Mouse (Mus musculus) hindbrain, embryonic 13.5 days (tissue): ENCODE data around the gene Cyfip2. TPM values are rescaled to one million over a fixed set of nuclear protein-coding genes. Genes with fewer than 3 reads are reported as not detected.

Experiments
- ATAC-seq: fragments of 200-750 bp; cut with Nextera tagmentation; 2 replicates; pipeline ENCODE4 v1.8.0; 2017; ENCODE audit warnings: moderate TSS enrichment; ENCODE audit not compliant: low FRiP score
- H3K27ac ChIP-seq: fragments of 300-500 bp; sonication (generic); 2 replicates; pipeline ENCODE4 v1.5.1; 2015; ENCODE audit warnings: inconsistent platforms, mild to moderate bottlenecking, moderate library complexity
- H3K27me3 ChIP-seq: fragments of 300-500 bp; sonication (generic); 2 replicates; pipeline ENCODE4 v1.6.1; 2015; ENCODE audit warnings: mild to moderate bottlenecking, inconsistent platforms
- H3K36me3 ChIP-seq: fragments of 300-500 bp; sonication (generic); 2 replicates; pipeline ENCODE4 v1.6.1; 2015; ENCODE audit warnings: mild to moderate bottlenecking, inconsistent platforms
- H3K4me1 ChIP-seq: fragments of 300-500 bp; sonication (generic); replicated peaks from 2 replicates; pipeline ENCODE4 v1.6.1; 2015; ENCODE audit warnings: inconsistent platforms
- H3K4me2 ChIP-seq: fragments of 300-500 bp; sonication (generic); 2 replicates; pipeline ENCODE4 v1.6.1; 2015; ENCODE audit warnings: inconsistent platforms, mild to moderate bottlenecking, moderate library complexity
- H3K4me3 ChIP-seq: fragments of 300-500 bp; sonication (generic); 2 replicates; pipeline ENCODE4 v1.5.1; 2015; ENCODE audit warnings: mild to moderate bottlenecking, inconsistent platforms
- H3K9ac ChIP-seq: fragments of 300-500 bp; sonication (generic); 2 replicates; pipeline ENCODE4 v1.6.1; 2015; ENCODE audit warnings: mild to moderate bottlenecking, inconsistent platforms
- H3K9me3 ChIP-seq: fragments of 300-500 bp; sonication (generic); 2 replicates; pipeline ENCODE4 v1.6.1; 2016; ENCODE audit warnings: inconsistent platforms
- WGBS: fragments of 180-500 bp; shearing (Covaris S2); methylation state at CpG from one replicate; pipeline ENCODE4 v1.1.7; 2015; 5-methylcytosine and 5-hydroxymethylcytosine counted together
- polyA plus RNA-seq: library from polyadenylated mRNA; unstranded; fragments of >200 nt; fragmentation: Nextera tagmentation; extraction: Ambion mirVana; gene quantifications from 2 replicates; pipeline ENCODE4 v1.2.1, GENCODE M21; 2015

Gene Cyfip2
- polyA plus RNA-seq, 1 experiment from 2014 or later, result 74.9 TPM

DNA sequence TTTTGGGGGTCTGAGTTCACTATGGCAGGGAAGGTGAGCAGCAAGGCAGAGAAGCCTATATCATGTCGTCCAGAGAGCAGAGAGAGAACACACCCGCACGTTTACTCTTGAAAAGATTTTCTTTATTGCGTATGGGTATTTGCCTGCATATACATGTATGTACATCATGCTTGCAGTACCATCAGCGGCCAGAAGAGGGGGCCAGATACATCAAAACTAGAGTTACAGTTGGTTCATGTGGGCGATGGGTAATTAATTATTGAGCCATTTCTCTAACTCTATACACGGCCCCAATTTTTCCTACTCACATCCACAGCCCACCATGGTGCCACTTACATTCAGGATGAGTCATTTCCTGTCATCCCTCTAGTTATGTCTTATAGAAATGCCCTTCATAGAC is 96.0 kb downstream of the Cyfip2 start:
- Histone ChIP-seq H3K4me1 (peaks cover 58% of the 10 kb centered on the region), H3K27ac (peak overlapping the region; percentile 95; the same call in 1 of the 2 replicates)

DNA sequence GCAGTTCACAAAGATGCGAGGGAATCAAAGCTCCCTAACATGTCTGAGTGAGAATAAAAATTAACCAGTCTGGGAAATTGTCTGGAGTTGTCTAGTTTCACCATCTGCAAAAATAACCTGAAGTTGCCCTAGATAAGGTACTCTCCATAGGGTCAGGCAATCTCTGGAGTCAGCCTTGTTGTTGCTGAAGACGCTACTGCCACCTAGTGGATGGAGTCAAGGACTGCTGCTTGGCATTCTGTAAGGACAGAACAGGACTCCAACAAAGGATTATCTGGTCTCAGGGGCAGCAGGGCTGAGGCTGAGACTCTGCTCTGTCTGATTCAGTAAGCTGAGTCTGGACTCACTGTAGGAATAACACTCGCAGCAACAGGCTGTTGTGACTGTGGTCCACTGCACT is 97.3 kb downstream of the Cyfip2 start:
- no peak overlapping the region for H3K9ac ChIP-seq
- H3K36me3 ChIP-seq, result peaks cover 15% of the 10 kb centered on the region
- no peak overlapping the region for H3K4me2 ChIP-seq
- no peak overlapping the region for H3K4me3 ChIP-seq
- 31% methylated on average over 3 of the region's 3 CpGs for WGBS
- no peaks in the 10 kb centered on the region for H3K27me3 ChIP-seq
- peaks cover 52% of the 10 kb centered on the region for H3K4me1 ChIP-seq
- H3K9me3 ChIP-seq, result no peaks in the 10 kb centered on the region
- H3K27ac ChIP-seq, result peak overlapping the region; percentile 71
- peak; percentile 54; the same call in 1 of the 2 replicates for ATAC-seq

More for the DNA sequence above, 96.0 kb downstream of the Cyfip2 start:
- H3K4me2 ChIP-seq, result no peak overlapping the region
- H3K9ac ChIP-seq, result no peak overlapping the region
- H3K36me3 ChIP-seq, result peaks cover 28% of the 10 kb centered on the region
- no peaks in the 10 kb centered on the region for H3K27me3 ChIP-seq
- no peak for ATAC-seq
- WGBS, result 73% methylated on average over 7 of the region's 7 CpGs
- no peaks in the 10 kb centered on the region for H3K9me3 ChIP-seq
- H3K4me3 ChIP-seq, result no peak overlapping the region

DNA sequence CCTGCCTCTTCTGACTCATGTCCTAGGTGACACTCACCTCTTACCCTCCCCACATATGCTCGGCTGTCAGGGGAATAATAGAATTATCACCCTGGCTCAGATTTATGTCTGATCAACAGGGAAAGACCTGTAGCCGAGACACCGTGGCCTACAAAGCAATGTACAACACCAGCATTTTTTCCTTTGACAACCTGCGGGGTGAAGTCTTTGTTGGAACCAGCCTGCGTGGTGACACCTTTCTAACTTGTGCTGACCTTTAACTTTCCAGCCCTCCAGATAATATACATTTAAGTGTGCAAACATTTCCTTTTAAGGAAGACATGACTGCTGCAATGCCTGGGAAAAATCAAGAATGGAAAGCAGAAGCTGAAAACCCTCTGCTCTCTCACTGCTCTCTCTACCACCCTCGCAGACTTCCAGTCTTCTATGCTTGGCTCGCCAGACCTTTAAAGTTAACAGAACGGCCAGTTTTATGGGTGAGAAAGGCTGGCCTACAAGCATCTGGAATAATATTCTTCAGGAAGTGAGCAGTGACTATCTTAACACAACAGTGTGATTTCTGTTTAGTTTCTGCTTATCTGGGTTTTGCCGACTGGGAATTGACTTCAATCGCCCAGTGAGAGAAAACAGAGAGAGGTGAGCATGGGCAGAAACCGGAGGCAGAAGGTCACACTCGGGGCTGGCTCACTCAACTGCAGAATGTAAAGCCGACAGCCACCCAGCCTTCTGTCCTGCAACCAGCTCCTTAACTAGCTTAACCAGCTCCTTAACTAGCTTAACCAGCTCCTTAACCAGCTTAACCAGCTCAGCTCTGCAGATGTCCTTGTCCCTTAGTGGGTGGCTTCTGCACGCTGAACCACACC is 98.1 kb downstream of the Cyfip2 start:
- H3K9ac ChIP-seq, result no peak overlapping the region
- H3K9me3 ChIP-seq, result no peaks in the 10 kb centered on the region
- 78% methylated on average over 14 of the region's 14 CpGs for WGBS

DNA sequence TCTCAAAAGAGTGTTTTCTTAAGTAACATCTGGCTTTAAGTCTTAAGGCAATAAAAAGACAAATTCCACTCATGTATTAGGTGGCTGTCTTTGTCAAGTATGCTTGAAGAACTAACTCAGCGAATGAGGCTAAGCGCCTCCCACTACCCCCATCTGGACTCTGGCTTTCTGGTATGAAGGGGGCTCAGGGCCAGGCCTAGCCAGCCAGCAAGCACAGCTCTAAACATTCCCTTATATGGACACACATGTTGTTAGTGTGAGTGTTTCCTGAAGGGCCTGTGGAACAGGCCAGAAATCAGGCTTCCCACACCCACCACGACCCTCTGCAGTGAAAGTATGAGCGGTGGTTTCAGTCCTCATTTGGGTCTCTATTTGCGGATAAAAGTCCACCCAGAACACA is 98.8 kb downstream of the Cyfip2 start:
- no peak overlapping the region for H3K4me3 ChIP-seq
- peak overlapping the region; percentile 29; the same call in 1 of the 2 replicates for H3K9ac ChIP-seq
- H3K4me1 ChIP-seq, result peaks cover 37% of the 10 kb centered on the region
- no peak overlapping the region for H3K4me2 ChIP-seq
- H3K27me3 ChIP-seq, result no peaks in the 10 kb centered on the region
- WGBS, result 78% methylated on average over 5 of the region's 5 CpGs
- no peak for ATAC-seq
- peaks cover 20% of the 10 kb centered on the region for H3K36me3 ChIP-seq
- no peak overlapping the region for H3K27ac ChIP-seq
- H3K9me3 ChIP-seq, result no peaks in the 10 kb centered on the region

More for the DNA sequence above, 98.1 kb downstream of the Cyfip2 start:
- H3K27me3 ChIP-seq, result no peaks in the 10 kb centered on the region
- no peak for ATAC-seq
- no peak overlapping the region for H3K4me2 ChIP-seq
- H3K4me3 ChIP-seq, result no peak overlapping the region
- peaks cover 13% of the 10 kb centered on the region for H3K36me3 ChIP-seq
- H3K4me1 ChIP-seq, result peaks cover 44% of the 10 kb centered on the region
- H3K27ac ChIP-seq, result peak overlapping the region; percentile 49; the same call in 1 of the 2 replicates

DNA sequence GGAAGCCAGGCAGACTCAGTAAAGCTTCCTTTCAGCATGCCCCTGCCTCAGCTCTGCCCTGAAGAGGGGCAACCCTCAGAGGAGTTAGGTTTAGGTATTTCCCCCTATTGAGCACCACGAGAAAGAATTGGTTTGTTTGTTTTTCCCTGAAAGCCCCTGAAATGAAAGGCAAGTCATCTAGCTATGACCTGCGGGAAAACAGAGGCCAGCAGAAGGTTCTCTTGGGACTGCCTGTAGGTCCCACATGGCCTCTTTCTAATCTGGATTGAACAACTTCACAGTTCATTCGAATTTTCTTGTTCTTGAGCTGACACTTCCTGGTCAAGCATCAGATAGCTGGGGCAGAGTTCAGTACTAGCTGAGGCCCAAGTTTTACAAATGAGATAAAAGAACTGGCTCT is 100.8 kb downstream of the Cyfip2 start:
- Histone ChIP-seq H3K36me3 (peaks cover 38% of the 10 kb centered on the region), H3K4me3 (no peak overlapping the region), H3K27me3 (no peaks in the 10 kb centered on the region), H3K9ac (no peak overlapping the region), H3K9me3 (no peaks in the 10 kb centered on the region), H3K4me1 (peaks cover 17% of the 10 kb centered on the region), H3K4me2 (no peak overlapping the region), H3K27ac (no peak overlapping the region)
- ATAC-seq, result no peak
- WGBS, result 33% methylated on average over 3 of the region's 3 CpGs

DNA sequence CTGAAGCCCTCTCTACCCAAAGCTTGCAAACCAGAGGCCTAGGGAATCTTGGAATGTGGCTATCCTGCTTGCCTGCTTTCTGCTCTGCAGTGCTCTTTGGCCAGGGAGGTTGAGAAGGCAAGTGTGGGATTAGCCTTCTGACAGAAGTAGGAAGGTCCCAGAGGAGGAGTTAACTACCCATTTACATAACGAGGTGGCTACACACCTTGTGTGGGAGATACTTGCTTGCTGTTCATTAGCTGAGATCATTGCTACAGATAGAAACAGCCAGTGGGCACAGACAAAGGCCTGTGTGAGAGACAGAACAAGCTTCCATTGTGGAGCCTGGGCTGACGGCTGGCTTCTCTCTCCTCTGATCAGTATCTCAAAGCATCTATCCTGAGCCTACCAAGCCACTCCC is 102.8 kb downstream of the Cyfip2 start:
- Histone ChIP-seq H3K9me3 (no peaks in the 10 kb centered on the region), H3K4me3 (no peak overlapping the region), H3K4me1 (peaks cover 10% of the 10 kb centered on the region; the same call in 1 of the 2 replicates), H3K4me2 (no peak overlapping the region), H3K27ac (peak overlapping the region; percentile 58), H3K9ac (no peak overlapping the region), H3K36me3 (peaks cover 51% of the 10 kb centered on the region), H3K27me3 (no peaks in the 10 kb centered on the region)
- WGBS, result 37% methylated on average over 2 of the region's 2 CpGs
- ATAC-seq, result no peak

DNA sequence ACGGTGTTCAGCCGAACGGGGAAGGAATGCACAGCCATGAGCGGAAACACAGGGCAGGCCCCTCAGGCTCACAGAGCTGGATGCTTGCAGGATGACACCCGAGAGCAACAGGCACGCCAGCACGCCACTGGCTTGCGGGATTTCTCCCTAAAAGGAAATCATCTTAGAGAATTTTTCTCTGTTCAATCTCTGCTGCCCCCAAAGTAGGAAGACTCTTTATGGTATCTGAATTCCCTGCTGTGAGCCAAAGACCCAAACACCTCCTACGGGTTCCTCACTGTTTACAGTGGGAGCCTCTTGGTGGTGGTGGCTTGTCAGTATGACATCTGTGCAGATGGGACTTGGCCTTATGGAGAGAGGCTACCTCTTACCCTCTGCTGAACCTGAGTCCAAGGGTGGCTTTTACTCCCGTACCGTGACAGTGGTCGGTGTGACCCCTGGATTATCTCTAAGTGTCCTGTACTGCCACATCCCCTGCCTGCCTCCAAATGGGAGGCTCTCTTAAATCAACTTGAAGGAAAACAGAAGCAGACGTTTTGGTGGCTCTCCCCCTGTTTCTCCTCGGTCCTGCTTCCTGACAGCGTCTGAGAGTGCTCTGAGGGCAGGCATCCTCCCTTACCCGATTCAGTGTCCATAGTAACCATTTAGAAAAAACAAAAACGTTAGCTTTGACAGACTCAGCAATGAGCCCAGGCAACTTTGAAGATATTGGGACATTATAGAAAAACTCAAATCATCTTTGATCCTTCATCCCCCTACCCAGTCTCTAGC is 106.8 kb downstream of the Cyfip2 start:
- no peak overlapping the region for H3K27ac ChIP-seq
- ATAC-seq, result no peak
- H3K36me3 ChIP-seq, result peaks cover 74% of the 10 kb centered on the region

DNA sequence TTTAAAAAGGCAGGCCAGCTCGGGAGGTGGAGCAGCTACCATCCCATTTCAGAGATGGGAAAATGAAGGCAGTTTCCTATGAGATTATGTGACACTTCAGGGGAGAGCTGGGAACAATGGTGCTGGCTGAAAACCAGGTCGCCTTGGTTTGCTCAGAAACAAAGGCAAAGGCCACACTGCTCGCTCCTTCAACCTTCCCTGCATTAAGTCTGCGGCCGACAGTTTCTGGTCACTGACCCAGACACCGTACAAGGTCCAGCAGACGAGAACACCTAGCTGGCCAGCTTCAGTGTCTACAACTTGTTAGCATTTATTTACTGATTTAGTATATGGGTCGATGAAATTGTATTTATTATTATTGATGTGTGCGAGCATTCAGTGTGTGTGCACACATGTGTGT is 107.8 kb downstream of the Cyfip2 start:
- no peaks in the 10 kb centered on the region for H3K27me3 ChIP-seq
- no peak overlapping the region for H3K4me2 ChIP-seq
- H3K9ac ChIP-seq, result no peak overlapping the region
- peaks cover 84% of the 10 kb centered on the region for H3K36me3 ChIP-seq
- 84% methylated on average over 9 of the region's 9 CpGs for WGBS
- no peak overlapping the region for H3K4me3 ChIP-seq
- no peaks in the 10 kb centered on the region for H3K9me3 ChIP-seq
- H3K4me1 ChIP-seq, result peaks cover 4% of the 10 kb centered on the region; the same call in 1 of the 2 replicates
- no peak overlapping the region for H3K27ac ChIP-seq
- no peak for ATAC-seq

More for the DNA sequence above, 106.8 kb downstream of the Cyfip2 start:
- Histone ChIP-seq H3K9ac (no peak overlapping the region), H3K9me3 (no peaks in the 10 kb centered on the region), H3K4me3 (no peak overlapping the region), H3K4me1 (0 out of 2 replicates have a peak, but pooled peaks cover 4% of the 10 kb centered on the region), H3K27me3 (no peaks in the 10 kb centered on the region), H3K4me2 (no peak overlapping the region)
- whole genome bisulfite sequencing, result 73% methylated on average over 17 of the region's 17 CpGs

DNA sequence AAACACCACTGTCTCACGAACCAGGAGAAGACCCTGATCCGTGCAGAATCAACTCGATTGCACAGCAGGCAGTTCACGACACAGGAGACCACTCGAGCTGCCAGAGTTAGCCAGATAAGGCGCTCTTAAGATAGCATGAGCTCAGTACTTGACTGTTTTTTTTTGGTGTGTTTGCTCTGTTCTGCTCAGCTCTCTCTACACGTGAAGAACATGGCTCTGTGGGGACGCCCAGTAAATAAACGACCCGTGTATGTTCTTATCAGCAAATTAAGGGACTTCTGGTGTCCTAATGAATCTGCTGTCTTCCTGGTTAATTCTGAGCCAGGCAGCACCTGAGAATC is 110.1 kb downstream of the Cyfip2 start:
- no peak overlapping the region for H3K4me3 ChIP-seq
- no peak overlapping the region for H3K4me2 ChIP-seq
- H3K27ac ChIP-seq, result no peak overlapping the region
- ATAC-seq, result no peak
- no peak overlapping the region for H3K9ac ChIP-seq
- no peaks in the 10 kb centered on the region for H3K27me3 ChIP-seq
- peaks cover 86% of the 10 kb centered on the region for H3K36me3 ChIP-seq
- no peaks in the 10 kb centered on the region for H3K9me3 ChIP-seq
- 72% methylated on average over 10 of the region's 10 CpGs for WGBS
- H3K4me1 ChIP-seq, result peaks cover 4% of the 10 kb centered on the region; the same call in 1 of the 2 replicates

DNA sequence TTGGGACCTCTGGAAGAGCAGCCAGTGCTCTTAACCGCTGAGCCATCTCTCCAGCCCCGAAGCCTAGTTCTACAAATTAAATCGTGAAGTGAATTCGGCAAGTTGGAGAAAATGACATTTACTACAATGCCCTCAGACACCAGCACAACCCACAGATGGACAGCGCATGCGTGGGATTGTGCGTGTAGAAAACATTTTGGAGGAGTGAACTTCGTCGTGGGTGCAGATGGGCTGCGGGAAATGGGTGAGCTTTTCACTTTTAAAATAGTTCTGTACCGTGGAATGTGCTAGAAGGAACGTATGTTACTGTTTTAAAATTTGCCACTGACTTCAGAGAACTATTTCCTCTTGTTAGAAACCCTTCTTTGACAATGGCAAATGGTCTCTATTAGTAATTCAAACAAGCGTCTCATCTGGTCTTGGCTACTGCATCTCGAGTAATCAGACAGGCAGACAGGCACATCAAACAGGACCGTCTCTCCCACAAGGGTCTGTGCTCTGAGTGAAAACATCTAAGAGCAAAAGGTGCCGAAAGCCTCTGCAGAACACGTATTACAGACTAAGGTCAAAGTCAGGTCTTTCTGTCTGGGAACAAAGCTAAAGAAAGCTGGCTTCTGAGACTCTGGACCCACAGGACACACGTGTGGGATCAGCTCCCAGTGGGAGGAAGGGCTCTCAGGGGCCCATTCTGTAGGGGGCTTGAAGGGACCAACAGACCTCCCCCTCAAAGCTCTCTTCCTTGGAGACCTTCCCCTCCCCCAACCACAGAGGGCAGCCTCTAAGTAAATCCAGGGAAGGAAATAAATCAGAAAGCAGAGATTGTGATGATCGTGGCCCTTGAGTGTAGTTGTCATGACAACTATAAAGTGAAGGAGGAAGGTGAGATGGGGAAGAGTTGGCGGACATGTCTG is 110.8 kb downstream of the Cyfip2 start:
- Histone ChIP-seq H3K27ac (no peak overlapping the region), H3K9ac (no peak overlapping the region), H3K9me3 (no peaks in the 10 kb centered on the region), H3K4me3 (no peak overlapping the region), H3K36me3 (peaks cover 86% of the 10 kb centered on the region), H3K4me2 (no peak overlapping the region), H3K4me1 (peaks cover 4% of the 10 kb centered on the region; the same call in 1 of the 2 replicates), H3K27me3 (no peaks in the 10 kb centered on the region)
- no peak for ATAC-seq
- WGBS, result 76% methylated on average over 20 of the region's 20 CpGs

DNA sequence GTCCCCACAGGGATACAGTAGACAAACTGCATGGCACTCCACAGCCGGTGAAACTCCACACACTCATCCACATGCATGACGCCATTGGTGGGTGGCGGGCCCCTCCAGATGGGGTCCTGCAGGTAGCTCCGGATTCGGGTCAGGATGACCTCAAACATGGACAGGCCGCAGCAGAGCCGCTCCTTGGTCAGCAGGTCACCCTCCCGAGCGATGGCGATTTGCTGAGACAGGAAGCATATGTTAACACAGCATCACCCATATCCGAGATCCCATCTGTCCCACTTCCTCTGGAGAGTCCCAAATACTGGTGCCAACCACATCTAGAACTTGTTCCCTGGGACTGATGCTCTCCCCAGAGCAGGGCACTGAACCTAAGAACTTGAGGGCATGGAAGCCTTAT is 112.0 kb downstream of the Cyfip2 start:
- H3K27ac ChIP-seq, result no peak overlapping the region
- ATAC-seq, result no peak
- 90% methylated on average over 11 of the region's 11 CpGs for WGBS
- peaks cover 4% of the 10 kb centered on the region; the same call in 1 of the 2 replicates for H3K4me1 ChIP-seq
- no peak overlapping the region for H3K4me3 ChIP-seq
- H3K9me3 ChIP-seq, result no peaks in the 10 kb centered on the region
- no peak overlapping the region for H3K4me2 ChIP-seq
- H3K27me3 ChIP-seq, result no peaks in the 10 kb centered on the region
- H3K9ac ChIP-seq, result no peak overlapping the region
- H3K36me3 ChIP-seq, result peaks cover 86% of the 10 kb centered on the region

DNA sequence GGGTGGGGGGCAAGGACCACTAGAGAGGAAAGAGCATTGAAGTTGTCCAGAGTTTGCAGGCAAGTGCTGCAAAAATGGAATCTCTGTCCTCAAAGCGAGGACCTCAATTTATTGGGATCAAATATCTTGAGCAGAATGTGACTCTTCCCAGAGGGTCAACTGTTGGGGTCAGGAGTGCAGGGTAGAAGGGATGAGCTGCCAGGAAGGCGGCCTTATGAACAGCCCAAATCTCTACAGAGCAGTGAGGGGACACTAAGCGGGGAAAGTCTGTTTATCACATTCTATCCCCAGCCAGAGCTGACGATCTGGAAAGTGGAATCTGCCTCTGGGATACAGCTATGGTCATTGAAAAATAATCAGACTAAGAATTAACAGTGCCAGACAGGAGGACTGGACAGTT is 118.5 kb downstream of the Cyfip2 start:
- WGBS, result 81% methylated on average over 4 of the region's 4 CpGs
- H3K27ac ChIP-seq, result no peak overlapping the region
- no peaks in the 10 kb centered on the region for H3K4me1 ChIP-seq
- H3K4me3 ChIP-seq, result no peak overlapping the region
- no peaks in the 10 kb centered on the region for H3K9me3 ChIP-seq
- no peak overlapping the region for H3K9ac ChIP-seq
- ATAC-seq, result no peak
- no peaks in the 10 kb centered on the region for H3K27me3 ChIP-seq
- no peak overlapping the region for H3K4me2 ChIP-seq
- peaks cover 63% of the 10 kb centered on the region for H3K36me3 ChIP-seq
